Mouse (Mus musculus) kidney, postnatal 4 days (tissue): ENCODE measurements around the gene Coq8b.

ENCODE experiments used
- DNase-seq, 2 experiments: peaks; one replicate each; pipeline ENCODE4 v3.0.0; 2021; ENCODE audit warnings: mixed read lengths in 2 of 2

Gene Coq8b

DNA sequence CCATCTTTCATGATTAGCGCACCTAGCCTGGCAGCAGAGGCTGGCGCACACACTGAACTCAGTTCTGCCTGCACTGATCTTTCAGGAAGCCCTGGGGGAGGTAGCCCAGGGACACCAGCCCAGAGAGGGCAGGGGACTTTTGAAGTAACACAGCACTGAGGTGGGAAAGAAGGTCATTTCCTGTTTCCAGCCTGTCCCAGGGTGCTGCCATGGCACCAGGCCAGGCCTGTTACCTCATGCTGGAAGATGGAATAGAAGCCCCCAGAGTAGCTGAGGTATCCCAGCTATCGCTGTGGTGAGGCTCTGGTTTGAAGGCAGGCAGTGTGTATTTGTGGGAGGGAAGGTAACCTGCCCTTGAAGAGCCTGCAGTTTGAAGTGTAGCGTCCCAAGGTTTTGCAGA, 42.1 kb downstream of the Coq8b start:
- peak in 1 of 2 experiments; percentile 13 for DNase-seq

DNA sequence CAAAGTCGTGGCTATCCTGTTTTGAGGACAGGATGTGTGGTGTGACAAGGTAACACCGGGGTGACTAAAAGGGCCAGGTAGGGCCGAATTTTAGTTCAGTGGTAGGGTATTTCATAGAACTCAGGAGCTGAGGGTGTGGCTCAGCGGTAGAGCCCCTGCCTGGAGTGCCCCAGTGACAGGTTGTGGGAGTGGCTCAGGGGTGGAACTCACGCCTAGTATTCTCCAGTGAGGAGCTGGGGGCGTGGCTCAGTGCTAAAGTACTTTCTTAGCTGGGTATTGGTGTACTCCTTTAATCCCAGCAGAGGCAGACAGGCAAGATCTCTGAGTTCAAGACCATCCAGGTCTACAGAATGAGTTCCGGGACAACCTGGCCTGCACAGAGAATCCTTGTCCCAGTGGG, 43.2 kb downstream of the Coq8b start:
- peak in 1 of 2 experiments; percentile 21 for DNase-seq

DNA sequence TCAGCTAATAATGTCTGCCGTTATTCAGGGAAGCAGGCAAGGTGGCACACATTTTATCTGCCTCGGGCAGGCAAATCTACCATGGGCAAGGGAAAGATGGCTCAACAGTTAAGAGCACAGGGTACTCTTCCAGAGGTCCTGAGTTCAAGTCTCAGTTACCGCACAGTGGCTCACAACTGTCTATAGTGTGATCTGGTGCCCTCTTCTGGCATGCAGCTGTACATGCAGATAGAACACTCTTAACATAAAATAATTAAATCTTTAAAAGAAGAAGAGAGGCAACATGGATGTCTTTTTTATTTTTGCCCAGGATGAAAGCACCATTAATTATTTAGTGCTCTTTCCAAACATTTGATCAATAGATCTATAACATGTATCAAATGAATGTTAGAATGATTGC, 44.4 kb downstream of the Coq8b start:
- DNase-seq, result no peak

DNA sequence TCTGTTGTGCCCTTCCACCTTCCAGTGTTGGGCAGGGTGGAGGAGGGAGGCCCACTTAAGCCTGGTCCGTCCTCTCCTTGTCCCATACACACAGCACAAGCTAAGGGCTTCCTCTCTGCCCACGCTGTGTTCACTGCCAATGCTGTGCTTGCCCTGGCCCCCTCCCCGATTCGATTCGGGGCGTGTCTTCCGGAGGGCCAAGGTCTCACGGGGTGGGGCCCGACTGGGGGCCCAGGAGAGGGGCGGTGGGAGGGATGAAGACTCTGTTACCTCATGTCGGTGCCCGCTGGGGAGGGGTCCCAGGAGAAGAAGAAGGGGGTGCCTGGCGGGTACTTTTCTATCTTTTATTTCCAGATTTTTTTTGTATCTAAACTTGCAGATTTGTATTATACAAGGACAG, 48.9 kb downstream of the Coq8b start:
- no peak for DNase-seq

DNA sequence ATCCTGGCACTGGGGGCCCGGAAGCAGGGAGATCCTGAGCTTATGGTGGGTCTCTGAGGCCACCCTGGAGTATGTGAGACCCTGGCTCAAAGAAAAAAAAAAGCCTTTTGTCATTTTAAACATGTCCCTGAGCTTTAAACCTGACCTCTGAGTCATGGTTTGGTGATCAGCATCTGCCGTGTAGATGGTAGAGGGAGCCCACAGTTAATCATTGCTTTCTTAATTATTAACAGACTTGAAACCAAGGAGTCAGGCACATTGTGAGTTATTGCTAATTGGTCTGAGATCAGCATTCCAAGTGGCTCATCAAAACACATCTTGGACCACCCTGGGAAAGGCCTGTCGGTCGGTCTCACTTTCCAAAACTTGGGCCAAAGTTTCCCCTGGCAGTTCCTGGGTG, 49.4 kb downstream of the Coq8b start:
- peak in 1 of 2 experiments; percentile 26 for DNase-seq

DNA sequence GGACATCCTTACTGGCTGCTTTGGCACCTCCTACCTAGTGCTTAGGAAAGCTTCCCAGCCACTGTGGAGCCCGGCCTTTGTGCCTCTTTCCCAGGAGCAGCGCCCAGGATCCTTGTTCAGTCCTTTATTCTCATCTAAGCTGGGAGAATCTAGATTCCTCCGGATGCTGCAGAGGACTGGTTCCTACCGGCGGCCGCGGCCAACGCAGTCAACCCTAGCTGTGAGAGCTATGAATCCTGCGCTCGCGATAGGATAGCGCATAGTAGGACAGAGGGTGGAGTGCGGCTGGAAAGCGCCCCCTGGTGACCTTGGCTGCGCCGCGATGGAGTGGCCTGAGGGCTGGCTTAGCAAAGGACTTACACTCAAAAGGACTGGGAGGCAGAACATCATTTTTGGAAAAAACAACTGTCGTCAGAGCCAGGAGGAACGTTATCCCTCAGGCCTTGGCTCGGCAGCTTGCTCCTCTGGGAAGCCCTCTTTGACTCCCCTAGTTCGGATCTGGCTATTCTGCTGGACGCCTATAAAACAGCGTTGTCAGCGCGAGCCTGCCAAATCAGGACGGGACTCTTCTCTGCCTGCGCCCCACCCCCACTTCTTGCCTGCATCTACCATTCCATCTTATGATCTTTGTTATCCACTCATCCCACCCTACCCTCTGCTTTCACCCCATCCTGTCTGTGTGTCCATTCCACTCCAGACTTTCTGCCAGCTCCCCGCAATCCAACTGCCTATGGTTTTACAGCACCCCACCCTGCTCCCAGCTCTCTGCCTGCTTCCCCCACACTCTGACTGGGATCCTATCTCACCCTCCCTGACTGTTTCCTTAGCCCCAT, 52.3 kb downstream of the Coq8b start:
- DNase-seq, result peak; percentile 65 to 74

DNA sequence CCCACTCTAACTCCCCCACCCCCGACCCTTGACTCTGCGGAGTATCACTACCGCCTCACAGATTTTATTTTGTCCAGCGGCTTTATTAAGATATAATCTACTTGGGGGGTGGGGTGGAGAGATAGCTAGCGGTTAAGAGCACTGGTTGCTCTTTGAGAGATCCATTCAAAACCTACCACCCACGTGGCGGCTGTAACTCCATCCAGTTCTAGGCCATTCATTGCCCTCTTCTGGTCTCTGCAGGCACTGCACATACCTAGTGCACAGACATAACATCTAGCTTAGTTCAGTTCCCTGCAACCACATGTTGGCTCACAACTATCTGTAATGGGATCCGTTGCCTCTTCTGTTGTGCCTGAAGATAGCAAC, 52.9 kb downstream of the Coq8b start:
- DNase-seq, result peak; percentile 84 to 89

DNA sequence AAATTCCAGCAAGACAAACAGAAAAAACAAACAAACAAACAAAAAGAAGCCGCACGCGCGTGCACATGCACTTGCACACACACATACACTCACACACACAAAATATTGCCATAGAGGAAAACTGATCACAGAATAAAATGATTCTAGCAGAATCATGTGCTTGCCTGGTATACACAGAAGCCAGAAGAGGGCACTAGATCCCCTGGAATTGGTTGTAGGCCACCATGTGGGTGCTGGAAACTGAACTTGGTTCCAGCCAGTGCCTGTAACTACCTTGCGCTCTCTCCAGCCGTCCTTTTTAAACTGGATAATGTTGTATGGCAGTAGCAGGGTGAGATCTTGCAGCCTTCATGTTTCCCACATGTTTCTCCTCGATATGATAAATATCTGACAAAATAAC, 55.9 kb downstream of the Coq8b start:
- DNase-seq, result no peak

DNA sequence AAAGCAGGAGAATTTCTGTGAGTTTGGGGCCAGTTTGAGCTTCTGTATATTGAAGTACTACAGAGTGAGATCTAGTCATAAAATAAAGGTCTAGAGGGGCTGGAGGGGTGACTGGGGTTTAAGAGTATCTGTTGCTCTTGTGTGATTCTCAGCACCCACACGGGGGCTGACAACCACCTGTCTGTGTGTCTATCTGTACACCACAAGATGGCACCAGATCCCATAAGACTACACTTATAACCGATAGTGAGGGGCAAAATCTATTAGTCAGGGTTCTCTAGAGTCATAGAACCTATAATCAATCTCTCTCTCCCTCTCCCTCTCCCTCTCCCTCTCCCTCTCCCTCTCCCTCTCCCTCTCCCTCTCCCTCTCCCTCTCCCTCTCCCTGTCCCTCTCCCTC, 57.7 kb downstream of the Coq8b start:
- no peak for DNase-seq

DNA sequence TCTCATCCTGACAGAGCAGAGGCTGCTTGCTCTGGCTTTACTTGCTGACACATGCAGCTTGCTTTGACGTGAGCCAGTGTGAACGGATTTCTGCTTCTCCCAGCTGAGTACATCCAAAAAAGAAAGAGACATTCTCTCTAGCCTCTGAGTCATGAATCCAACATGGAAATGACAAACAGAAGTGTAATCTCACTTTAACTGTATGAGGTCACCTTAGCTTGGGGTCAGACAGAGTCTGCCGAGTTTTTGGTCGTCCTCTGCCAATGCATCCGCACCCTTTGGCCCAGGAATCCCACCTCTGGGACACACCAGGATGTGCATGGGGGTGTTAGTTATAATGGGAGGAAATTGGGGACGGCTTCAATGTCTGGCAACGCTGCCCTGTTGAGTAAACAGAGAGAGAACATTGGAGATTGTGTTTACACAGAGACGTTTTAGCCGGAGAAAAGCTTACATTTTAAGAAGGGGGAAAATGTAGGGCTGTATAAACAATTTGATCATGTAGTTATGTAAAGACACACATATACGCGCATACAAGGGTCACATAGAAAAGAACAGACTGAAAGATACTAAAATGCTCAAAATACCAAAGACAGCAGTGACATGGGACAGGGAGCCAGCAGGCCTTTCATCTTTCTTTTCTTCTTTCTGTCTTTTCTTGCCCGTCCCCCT, 59.1 kb downstream of the Coq8b start:
- peak in 1 of 2 experiments; percentile 45 for DNase-seq

DNA sequence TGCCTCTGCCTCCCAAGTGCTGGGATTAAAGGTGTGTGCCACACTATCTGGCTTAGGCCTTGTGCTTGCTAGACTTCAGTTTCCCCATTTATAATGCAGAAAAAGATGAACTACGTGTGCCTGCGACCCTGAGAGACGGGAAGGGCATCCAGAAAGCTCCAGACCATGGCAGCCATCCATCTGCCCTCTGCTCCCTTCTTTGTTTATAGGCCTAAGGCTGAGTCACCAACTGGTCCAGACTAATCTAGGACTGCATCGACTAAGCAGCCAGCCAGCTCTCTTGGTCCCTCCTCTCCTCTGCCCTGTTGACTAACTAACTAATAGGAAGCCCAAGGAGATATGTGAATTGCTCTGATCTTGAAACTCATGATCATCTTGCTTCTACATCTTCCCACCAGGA, 63.1 kb downstream of the Coq8b start:
- DNase-seq, result no peak

DNA sequence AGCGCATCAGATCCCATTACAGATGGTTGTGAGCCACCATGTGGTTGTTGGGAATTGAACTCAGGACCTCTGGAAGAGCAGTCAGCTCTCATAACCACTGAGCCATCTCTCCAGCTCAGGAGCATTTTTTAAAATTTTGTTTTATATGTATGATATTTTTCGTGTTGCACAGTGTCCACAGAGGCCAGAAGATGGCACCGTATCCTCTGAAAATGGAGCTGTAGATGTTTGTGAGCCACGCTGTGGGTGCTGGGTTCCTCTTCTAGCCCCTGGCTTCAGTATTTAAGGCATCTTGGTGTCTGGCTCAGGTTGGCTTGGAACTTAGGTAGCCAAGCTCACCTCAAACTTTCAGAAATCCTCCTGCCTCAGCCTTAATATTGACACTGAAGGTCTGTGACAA, 63.7 kb downstream of the Coq8b start:
- DNase-seq, result no peak

DNA sequence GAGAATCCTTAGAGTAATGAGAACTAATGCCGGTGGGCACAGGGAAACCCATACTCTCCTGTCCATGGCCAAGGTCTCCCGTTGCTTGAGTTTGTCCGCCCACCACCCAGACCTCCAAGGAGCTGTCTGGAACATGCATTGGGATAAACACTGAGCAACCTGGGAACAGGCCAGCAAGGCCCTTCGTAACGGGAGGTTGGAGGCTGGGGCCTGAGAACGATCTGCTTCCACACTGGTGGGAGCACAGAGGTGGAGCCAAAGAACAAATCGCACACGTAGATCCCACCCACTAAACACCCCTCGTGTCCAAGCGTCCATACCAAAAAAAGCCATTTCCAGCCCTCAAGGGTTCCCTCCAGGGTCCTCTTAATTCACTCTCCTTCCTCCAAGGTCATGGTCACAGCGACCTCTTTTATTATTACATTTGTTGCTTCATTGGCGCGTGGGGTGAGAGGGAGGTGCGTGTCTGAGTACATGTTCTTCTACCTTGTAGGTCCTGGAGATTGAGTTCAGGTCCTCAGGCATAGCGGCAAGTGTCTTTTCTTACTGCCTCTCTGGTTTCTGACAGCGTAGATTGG, 65.3 kb downstream of the Coq8b start:
- DNase-seq, result no peak

DNA sequence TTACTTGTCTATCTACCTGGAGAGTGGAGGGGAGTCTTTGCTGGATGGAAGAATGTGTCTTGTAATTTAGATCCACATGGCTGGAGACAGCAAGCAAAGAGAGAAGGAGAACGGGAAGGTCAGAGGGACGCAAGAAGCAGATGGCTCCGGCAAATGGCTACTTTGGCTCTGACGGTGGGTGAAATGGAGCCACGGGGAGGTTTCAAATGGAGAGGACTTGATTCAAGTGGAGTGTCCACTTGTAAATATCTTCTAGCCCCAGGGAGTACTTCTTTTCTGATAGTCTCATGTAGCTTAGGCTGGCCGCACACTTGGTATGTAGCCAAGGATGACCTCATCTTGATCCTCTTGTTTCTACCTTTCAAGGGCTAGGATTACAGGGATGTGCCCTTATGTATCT, 66.0 kb downstream of the Coq8b start:
- DNase-seq, result no peak

DNA sequence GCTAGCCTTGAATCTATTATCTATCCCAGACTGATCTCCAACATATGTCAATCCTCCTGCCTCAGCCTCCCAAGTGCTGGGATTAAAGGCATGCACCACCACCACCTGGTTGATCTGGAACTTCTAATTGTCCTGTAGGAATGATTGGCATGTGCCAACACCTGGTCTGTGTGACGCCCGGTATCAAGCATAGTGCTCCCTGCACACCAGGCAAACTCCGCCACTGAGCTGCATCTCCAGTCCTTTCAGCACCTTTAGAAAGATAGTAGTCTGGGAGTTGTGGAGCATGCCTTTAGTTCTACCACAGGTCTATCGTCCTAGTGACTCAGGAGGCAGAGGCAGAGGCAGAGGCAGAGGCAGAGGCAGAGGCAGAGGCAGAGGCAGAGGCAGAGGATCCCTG, 67.5 kb downstream of the Coq8b start:
- DNase-seq, result no peak

DNA sequence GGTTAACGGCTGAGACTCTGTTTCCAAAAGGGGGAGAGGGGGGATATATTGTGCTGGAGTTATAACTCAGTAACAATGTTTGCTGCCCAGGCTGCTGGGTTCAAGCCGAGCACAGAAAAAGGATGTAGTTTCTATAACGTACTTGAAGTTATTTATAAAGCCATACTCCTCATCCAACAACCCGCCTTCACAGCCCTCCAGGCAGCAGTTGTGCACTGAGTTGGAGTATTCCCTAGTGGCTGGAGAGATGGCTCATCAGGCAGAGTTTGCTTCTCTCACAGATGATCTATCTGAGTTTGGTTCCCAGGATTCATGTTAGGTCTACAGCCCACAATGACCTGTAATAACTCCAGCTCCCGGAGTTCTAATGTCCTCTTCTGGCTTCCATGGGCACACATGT, 68.0 kb downstream of the Coq8b start:
- no peak for DNase-seq

DNA sequence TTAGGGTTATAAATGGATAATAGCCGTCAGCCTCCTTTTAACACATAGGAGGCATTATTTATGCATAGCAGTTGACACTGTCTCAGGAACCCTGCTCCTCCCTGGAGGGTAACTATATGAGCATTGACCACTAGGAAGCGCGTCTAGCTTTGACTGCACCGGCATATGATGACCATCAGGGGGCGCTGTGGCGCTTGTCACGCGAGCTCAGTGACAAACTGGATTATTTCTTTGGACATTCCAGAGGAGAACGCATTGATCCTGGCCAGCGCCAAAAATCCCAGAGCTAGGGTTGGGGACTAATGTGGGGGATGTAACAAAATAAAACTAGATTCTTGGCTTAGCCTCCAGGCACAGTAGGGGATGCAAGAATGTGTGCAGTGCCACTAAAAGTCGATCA, 69.3 kb downstream of the Coq8b start:
- DNase-seq, result peak; percentile 86 to 89

DNA sequence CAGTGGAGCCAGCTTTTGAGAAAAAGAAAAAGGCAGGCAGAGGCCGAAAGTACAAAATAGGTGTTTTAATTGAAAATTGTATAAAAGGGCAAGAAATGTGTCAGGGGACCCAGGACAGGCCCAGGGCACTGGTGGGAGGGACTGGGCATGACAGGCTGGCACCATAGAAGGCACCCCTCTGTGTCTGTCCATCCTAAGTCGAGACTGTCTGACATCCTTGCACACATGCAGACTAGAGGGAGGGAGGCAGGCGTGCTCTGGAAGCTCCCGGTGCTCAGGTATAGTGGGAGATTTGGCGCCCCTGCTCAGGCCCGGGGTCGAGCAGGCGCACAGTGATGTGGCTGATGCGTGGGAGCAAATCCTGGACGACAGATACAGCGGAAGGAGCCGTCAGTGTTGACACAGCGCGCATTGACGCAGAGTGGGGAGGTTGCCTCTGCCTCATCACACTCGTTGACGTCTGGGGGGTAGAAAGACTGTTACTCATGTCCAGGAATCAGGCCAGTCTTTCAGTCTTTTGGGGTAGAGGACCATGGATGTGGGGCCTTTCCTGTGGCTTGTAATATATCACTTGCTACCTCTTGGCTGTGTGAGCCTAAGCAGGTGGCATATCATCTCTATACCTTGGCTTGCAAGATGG, 72.4 kb downstream of the Coq8b start:
- DNase-seq, result no peak

DNA sequence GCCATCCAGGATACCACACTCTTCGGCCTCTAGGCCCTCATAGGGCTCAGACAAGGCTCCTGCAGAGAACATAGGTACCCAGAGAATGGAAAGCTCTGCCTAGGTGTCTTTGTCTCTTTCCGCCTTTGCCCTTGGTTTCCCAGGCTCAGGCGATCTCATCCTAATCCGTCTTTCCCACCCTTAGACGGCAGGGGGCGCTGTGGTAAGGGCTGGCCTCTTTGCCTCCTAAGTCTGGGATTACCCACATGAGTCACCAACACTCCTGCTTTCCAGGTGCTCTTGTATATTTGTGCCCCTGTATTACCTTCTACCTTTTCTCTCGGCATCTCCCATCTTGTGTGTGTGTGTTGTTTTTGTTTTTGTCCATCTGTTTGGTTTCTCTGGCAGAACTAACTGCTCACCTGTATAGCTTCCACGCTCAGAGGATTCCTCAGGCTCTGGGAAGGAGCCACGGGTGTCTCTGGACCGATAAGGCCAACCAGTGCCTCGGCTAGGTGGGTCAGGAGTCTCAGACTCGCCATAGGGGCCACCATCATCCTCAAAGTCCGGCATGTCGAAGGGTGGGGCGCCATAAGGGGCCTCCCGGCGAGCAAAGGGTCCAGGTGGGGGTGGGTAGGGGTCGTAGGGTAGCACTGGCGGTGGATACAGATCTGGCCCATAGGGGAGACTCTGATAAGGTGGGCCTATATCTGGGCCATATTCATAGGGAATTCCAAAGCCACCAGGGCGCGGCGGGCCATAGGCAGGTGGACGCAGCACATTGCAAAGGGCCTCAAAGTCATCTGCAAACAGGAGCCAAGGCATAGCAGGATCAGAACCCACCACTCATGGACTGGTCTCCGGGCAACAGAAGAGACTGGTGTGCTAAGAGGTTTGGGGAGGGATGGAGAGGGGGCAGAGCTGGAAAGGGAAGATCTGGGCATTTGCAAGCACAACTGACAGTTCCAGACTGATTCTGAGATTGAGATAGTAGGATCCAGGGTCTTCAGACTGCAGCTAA, 73.6 kb downstream of the Coq8b start:
- peak; percentile 71 to 77 for DNase-seq

DNA sequence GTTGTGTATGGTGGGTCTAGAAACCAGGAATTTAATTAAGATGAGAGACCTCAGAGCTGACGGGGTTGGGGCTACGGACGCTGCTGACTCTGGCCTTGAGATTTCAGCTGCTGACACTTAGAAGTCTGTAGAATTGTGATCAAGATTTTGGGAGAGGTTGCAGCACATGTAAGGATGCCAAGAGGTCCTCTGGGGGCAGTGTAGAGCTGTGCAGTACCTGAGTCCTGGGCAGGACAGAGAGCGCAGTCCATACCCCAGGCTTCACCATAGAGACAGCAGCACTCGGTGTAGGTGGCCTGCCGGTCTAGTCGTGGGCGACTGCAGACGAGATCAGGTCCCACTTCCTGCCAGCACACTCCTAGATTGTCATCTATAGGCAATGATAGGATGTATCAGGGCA, 74.7 kb downstream of the Coq8b start:
- peak in 1 of 2 experiments; percentile 54 for DNase-seq
